Mouse (Mus musculus): ENCODE measurements at regions not wholly inside any gene's neighbourhood (a gene's known extent, or its start where the extent isn't known, plus 50 kb on each side); places are given as distances from the start of the nearest gene placed in this dataset.
"Not testable (repeated sequence)": the region's sequence is repeated elsewhere in the genome, so short reads cannot be mapped to it uniquely, and the experiment has no call there.

DNA sequence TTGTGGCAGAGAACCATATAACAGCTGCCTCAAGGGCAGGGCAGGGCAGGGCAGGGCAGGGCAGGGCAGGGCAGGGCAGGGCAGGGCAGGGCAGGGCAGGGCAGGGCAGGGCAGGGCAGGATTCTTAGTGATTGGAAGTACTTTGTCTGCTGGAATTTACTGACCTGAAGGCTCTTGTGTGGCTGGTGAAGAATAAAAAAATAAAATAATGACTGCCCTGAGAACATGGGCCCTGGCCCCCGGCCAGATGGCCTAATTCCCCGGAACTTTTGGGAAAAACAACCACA is 169.3 kb downstream of the Qk start:
- not testable (repeated sequence) for DNase-seq

DNA sequence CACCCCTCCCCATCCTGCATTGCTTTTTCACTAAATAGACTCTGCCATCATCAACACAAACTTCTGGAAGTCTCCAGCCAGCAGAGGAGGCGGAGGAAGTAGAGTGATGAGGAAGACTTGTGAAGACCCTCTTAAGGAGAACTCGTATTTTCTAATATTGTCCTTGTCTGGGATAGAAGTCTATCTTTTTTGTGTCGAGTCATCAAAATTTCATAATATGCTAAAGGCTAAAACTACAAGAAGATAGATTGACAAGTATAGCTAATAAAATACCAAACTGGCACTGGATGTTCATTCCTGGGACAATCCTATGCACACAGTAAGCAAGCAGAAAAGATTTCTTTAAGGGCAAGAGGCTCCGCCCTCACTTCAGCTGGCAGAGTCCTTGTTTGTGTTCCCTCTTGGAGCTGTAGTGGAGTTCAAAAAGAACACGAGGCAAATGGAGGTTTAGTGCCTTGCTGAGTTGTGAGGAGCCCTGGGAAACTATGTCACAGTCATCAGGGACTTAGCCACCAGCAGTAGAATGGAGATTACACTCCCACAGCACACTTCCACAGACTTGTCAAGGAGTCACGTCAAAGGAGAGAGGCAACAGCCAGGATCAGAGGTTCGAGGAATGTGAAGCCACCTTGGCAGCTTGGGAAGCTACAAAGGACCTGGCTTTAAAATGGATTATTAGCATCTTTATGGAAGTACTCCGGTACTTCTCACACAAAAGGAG is 169.8 kb downstream of the Qk start:
- no peak for DNase-seq

DNA sequence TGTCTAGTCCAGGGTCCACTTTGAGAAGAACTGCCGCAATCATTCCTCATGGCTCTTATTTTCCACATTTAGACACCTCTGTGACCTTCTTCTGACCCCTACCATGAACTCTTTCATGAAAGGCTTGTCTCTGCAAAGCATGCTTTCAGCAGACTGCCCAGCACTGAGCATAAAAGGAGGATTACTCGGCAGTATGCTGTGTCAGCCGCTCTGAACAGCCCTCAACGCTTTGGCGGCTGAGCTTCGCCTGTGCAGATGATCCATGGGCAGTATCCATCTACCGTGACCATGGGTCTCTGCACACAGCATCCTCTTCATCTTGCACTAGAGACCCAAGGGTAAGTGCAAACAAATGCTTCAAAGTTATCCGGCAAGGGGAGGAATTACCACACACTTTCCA is 172.5 kb downstream of the Qk start:
- no peak for DNase-seq

DNA sequence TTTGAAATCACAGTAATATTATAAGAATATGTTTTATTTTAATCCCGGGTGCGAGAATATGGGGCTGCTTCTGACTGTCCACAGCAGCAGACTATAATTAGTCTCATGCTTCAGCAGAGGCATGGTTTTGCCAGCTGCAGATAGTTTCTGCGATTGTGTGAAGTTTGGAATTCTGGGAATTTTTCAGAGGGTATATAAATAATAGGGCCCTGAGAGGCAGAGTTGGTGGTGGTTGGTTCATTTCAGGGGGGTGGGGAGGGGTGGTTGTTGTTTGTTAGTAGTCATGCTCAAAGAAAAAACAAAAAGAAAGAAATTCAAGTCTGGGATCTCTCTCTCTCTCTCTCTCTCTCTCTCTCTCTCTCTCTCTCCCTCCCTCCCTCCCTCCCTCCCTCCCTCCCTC is 173.1 kb downstream of the Qk start:
- no peak for DNase-seq

DNA sequence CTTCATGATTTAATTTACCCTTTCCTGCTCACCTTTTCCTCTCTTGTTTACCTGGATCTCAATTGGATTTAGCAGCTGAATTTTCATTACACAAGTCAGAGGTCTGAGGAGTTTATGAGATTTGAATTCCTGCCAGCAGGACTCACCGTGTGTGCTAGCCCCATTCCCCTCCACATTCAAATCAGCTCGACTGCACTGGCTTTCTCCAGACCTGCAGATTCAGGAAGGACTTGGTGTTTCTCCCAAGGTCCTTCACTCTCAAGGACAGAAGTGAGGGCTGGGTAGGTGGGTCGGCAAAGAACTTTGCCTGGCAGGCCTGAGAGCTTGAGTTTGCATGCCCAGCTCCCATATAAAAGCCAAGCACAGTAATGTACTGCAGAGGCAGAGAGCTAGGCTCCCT is 180.8 kb downstream of the Qk start:
- DNase-seq: no peak

DNA sequence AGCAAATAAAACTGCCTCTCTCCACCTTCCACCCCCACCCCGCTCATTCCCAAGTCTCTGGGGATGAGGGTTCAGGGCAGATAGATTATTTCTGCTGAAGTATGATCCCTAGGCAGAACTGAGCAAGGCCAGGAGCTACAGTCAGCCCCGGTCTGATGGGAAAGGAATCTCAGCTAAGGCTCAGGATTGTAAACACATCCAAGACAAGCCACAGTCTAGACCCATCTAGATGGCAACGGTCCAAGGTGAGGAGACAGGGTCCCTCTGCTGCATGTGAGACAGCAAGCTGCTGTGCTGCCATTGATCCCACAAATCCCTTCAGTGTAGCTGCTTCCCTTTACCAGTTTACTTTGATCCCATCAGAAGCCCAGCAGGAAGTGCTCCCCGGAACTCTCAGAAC is 181.3 kb downstream of the Qk start:
- no peak for DNase-seq

DNA sequence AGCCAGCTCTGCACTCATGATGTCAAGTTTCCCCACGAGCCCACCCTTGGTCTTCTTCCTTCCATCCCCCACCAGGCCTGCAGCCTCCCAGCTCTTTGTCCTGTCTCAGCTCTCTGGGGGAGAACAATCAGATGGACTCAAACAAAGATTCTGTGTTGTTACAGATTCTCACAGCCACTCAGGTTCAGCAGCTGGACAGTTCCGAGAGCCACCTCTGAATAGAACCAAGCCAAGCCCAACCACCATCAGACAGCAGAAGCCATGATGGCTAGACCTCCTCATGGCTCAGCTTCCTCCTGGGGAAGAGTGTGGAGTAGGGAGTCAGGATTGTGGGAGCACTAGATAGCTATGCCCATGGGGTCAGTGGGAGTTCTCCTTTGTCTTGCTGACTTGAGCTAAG is 184.5 kb downstream of the Qk start:
- DNase-seq: peak; percentile 34

DNA sequence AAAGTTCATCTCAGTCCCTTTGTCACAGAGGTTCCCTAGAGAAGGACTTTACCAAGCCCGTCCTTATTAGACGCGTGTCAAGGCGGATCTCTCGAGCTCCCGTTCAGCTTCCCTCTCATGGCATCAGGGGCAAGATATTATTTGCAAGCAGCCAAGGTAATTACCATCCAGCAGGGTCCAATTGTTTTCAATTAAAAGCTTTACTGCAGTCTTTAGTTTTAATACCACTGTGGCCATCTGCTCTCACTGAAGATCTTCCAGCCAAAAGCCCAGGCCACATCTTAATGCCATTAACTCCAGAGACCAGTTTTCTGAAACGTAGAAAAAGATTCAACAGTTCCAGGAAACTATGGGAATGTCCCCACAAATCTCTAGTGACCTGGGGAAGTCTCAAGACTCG is 191.1 kb downstream of the Qk start:
- no peak for DNase-seq

DNA sequence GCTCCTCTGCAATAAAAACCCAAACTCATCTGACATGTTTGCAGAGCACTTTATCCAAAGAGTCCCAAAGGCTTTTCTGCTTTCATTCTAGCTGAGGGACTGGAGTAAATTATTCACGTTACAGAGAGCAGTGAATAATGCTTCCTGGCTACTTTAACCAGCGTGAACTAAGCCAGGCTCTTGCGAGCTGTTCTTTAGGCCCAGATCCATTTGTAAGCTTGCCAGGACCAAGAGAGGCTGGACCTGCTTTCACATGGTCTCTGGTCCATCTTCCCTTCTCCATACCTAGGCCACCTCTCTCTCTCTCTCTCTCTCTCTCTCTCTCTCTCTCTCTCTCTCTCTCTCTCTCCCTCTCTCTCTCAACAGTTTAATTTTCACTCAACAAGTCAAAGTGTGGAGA is 197.2 kb downstream of the Qk start:
- no peak for DNase-seq

DNA sequence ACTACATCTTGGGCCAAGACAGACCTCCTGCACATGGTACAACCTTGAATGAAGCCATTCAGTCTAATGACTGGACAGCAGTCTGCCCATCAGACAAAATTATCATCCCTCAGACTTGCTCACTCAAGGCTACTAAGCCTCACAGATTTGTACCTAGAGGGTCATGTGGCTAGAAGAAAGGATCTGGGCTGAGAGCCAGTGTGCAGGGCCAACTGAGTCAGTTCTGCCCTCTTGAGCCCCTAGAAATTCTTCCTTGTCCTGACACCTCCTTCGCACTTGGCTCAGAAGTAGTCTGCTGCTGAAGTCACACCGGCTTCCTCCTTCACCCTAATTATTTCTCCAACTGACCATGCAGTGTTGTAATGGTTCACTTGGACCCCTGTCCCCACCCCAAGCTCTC is 207.5 kb downstream of the Qk start:
- DNase-seq: peak; percentile 37

DNA sequence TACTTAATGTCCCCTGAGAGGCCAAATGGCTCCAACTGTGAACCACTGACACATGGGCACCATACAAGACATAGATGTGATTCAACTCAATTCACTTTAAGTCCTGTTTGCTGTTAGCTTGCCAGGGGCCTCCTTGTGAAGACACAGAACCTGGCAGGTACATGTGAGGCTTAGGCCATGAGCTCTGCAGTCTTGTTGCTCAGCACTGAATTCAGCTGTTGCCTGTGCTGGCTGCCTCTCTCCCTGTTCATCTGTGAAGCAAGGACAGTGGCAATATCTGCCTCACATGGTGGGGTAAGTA is 209.3 kb downstream of the Qk start:
- DNase-seq: no peak

DNA sequence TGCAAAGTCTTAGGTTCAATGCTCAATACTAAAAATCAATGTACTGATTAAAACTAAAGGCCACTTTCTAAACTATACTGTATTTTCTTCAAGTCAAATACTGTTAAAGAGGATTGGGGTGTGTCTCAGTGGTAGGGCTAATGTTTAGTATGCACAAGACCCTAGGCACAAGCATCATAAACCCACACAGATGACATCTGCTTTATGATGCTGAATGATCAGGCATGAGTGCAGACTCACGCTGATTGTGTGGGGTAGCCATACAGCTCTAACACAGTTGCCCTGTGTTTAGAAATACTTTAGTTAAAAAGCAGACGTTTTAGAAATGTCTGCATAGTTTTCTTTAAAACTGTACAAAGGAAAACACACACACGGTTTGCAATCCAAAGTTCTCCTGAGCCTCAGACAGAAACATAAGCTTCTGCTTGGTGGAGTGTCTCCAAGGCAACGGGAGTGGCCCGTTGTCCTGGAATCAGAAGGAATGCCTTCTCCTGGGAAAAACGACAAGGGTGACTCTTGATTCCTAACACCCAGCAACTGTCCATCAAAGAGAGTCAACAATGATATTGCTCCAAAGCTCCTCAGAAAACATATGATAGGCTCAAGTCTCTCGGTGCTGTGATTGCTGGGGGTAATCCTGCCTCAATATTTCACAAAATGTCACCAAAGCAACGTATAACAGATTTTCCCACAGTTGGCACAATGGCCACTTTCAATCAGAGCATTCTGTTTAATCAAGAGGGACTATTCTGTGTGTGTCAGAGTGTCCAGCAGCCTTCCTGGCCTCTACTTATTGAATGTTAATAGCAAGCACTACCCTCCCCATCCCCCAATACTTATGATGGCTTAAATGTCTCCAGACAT is 209.9 kb downstream of the Qk start:
- no peak for DNase-seq

DNA sequence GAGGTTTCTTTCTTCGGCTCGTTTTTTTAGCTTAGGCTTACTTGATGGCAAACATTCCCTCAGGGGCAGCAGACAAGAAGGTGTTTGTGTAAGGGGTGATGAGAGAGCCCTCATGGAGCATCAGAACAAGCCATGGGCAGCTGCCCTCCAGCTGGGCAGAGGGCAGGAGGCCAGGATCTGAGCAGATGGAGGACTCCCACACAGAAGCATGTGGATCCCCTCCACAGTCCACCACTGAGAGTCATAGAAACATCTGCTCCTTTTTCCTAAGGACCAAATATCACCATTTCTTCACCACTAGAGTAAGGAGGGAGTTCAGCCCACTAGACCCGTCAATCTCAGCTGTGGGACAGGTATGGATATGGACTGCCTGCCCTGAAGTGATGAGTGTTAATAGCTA is 214.4 kb downstream of the Qk start:
- DNase-seq: no peak

DNA sequence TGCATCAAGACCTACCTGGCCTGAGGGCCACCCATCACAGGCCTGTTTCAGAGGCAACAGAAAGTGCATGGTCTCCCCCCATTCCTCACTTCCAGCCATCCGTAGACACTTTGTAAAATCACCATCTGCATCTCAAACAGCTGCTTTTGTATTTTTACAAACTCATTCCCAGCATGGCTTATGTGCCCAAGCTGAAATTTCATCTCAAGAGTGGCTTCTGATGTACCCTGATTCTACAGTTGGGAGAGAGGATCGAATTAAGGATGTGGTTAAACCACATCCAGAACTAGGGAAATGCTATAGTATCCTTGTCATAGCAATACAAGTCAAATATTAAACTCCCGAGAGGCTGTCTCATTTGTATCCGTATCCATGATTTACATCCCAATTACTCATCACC is 221.5 kb downstream of the Qk start:
- no peak for DNase-seq

DNA sequence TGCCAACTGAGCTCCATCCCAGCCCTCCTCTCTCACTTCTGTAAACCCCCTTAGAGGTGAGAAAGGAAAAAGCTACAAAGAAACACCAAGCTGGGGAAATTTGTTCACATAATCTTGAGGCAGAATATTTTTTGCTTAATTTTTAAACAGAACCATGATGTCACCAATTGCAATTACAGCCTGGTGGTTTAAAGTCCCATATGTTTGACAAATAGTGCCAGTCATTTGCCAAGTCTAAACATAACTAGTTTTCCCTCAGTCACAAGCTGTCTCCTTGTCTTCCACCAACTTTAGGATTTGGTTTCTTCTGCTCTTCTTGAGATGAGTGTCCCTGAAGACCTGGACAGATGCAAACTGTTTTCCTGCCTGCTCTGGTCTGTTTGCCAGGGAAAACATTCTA is 222.0 kb downstream of the Qk start:
- no peak for DNase-seq

DNA sequence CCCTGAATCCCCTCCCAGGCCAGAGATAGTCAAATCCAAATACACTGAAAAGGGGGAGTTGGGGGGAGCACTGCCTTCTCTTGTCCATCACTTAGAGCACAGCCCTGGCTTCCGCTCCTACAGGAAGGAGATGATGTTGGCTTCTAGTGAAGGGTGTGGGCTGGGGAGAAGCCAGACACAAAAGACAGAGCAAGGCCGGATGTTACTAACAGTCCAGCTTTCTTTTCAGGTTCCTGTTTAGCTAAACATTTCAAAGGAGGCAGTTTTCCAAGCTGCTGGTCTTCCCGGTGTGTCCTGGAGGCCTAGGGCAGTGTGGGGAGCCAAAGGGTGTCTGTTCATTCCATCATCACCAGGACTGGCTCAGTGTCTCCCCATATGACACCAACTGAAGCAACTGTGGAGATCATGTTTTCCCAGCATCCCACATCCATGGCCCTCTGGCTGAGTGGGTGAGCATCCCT is 223.8 kb downstream of the Qk start:
- peak; percentile 21 for DNase-seq

DNA sequence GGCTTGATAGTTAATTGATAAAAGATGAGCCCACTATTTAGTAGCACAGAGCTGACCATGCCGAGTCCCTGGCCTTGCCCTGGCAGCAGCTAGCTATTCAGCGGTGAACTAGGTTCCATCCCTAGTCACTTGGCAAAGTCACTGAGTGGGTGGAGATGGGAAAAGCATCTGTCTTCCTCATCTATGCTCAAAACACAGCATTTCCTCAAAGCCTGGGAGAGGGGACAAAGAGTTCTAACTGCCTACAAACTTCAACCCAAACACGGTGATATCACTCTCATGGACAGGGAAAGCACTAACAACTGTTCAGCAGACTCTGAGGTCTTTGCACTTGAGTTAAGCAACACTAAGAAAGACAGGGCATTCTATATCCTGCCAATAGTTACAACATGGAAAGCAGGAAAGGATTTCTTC is 225.5 kb downstream of the Qk start:
- peak; percentile 58 for DNase-seq

DNA sequence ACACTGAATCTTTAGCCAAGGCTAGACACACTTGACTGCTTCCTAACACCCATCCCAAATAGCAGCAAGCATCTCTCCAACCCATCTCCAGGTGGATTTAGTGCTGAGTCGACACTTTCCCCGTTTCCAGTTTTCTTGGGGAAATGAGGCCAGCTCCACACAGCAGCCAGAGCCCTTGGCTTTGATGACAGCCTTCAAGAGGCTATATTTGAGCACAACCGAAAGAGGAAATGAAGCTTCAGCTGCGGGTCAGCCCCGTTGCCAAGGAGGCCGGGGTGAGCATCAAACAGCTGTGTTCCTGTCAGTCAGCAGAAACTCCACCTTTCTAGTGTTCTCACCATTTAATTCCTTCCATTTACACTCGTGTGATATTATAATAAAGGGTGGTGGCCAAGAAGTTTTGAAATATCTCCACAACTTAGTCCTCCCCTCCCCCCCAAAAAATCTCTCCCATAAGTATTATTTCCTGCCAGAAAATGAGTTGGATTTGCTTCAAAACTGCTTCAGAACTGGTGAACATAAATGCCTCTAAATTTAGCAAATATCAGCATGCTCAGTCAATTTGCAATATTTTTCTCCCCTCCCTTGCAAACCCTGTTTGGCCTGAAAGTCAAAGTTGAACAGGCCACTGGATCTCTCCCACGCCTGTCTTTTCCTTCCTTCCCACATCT is 226.1 kb downstream of the Qk start:
- peak; percentile 50 for DNase-seq

DNA sequence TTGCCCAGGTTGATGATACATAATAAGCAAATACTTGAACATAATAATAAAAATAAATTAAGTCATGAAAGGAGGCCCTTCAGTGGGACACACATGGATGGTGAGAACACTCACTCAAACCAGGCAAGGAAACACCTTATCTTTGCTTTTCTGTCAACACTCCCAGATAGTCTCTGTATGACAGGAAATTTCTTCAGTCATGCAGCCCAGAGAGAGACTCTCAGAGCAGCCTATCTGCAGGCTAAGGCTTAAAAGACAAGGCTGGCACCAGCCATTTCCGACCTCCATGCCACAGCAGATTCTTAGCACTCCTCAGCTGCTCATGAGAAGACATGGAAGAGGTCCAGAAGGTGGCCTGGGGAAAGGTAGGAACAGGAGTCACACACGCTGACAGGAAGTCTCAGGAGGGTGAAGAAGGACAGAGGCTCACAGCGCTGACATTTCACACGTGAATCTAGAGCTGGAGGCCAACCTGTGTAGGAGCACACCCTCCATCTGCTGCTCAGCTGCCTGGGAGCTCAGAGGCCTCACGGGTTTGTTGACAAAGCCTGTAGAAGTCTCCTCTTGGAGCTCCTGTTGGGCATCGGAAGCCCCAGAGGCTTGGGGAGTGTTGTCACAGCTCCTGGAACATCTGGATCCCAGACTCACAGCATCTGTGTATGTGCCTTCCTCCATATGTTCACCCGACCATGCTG is 232.3 kb downstream of the Qk start:
- DNase-seq: no peak

DNA sequence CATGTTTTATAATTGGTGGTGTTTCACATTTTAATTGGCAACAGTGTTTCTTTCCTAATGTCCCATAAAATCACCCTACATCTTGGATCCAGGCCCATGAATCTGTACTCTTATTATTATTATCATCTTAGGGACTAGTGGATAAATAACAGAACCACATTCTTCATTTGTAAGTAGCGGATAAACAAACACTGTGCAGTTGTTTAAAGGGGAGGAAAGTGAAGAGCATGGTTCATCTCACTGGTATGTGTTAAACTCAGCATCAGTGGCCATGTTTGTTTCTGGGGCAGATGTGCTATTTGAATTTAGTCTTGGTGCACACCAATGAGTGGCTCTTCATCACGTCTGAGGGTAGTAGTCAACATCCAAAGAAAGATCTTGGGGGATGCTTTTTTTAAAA is 233.1 kb downstream of the Qk start:
- no peak for DNase-seq

DNA sequence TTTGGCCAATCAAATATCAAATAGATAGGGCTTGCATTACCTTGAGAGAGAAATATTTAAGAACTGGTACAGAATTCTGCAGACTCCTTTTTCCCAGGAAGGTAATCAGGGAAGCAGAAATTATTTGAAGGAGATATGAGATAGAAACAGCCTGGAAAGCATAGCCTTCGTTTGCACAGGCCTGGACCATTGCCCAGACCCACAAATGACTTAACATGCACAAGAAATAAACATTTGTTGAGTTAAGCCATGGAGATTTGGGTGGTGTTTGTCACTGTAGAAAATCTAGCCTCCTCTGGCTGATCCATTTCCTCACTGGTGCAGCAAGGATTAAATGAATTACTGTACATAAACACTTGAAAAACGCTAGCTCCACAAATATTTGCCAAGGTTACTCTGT is 233.5 kb downstream of the Qk start:
- DNase-seq: no peak

DNA sequence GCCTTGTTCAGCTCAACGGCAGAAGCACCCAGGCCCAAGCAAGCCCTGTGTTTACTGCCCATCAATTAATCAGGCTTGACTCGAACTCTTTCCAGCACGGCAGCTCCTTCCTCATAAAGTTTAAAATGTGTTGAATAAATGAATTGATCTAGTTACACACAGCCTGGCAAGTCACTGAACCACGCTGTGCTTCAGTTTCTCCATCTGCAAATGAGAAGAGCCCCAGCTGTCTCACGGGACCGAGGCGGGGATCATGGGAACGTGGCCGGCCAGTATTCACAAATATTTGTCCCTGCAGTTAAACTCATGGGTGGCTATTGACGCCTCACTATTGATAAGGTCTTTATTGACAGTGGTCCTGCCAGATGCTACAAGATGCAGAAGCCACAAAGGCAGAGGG is 237.9 kb downstream of the Qk start:
- DNase-seq: no peak
